Mouse (Mus musculus): ENCODE results near the gene Hcls1.

Hcls1 gene

DNA sequence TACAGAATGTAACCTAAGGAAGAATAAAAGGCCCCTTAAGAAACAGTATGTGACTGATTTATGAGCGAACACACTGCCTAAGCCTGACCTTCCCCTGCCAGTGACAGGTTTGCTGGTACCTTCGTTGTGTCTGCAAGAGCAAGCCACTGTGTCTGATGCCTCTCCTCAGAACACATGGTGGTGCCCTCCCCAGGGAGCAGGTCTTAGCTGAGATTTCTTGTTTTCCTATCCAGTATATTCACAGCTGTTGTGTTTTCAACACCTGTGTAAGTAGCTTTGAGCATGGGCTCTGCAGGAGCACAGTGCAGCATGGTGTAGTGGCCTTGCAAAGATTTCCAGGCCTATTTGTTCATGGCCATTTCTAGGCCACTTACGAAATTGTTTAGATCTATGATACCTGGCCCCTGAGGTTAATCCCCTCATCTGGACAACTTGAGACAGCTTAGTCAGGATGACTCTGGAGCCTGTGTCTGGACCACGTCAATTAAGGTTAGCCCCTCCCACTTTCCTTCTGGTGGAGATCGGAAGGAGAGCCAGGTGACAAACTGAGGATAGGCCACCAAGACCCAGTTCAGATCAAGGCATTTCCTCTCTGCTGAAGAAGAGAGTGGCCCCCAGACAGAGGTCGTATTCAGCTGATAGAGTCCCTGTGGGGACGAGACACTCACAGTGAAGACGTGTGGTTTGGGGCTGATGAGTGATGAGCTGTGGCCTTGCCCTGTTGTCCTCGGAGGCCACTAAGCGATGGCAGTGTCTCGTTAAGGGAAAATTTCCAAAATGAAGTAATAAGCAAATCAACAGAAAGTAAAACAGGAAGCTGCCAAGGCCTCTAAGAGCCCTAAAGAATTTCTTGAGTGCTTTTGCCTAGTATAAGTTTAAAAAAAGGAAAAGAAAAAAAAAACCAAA lies 4.3 kb upstream of the Hcls1 start:
- DNase-seq (ENCODE audit: low spot score): no peak

DNA sequence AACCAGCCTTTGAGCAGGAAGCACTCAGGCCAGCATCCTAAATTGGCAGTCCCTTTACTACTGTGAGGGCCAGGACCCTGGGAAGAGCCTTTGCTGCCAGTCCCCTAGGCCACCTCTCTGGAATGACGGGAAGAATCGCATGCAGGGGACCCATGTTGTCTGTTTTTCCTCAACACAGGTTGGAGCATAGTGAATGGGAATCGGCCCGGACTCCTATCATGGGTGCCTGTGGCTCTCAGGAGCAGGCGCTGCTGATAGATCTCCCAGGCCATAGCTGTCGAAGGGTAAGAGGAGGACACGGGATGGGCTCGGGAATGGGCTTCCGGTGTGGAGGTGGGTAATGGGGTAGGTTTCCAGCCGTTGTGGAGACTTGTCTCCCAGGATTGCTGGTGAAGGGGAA lies 3.4 kb upstream of the Hcls1 start:
- no peak for DNase-seq (ENCODE audit: low spot score)

DNA sequence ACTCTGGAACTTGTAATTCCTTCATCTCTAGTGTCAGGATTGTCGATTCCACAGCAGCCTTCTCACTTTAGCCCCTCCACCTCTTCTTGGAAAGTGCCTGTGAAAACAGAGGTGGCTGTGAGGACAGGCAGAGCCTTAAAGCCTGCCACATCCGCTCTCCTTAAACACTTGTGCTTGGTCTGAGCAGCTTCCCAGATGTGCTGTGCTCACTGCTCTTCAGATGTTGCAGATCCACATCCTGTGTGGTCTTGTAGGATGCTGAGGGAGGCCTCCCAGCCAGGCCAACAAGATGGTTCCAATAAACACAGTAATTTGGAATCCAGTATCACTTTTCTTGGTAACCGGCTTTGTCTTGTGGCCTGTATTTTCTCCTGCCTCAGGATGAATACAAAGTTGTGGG lies 2.8 kb upstream of the Hcls1 start:
- no peak for DNase-seq (ENCODE audit: low spot score)

DNA sequence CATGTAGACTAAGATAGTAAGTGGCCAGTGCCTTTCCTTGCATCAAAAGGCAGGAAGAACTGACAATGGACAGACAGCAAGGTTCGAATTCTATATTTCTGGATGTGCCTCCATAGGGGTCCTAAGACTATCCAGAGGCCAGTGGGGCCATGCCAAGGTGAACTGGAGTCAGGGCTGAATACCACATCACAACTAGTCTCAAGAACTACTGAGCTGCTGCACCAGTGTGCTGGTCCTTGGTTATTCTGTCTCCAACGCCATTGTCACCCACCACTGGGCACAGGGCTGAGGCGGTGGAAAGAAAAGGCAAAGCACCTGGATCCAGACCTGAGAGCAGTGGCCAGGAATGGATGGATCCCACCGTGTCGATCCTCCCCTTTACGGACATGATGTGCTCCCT lies 2.2 kb upstream of the Hcls1 start:
- no peak for DNase-seq (ENCODE audit: low spot score)

DNA sequence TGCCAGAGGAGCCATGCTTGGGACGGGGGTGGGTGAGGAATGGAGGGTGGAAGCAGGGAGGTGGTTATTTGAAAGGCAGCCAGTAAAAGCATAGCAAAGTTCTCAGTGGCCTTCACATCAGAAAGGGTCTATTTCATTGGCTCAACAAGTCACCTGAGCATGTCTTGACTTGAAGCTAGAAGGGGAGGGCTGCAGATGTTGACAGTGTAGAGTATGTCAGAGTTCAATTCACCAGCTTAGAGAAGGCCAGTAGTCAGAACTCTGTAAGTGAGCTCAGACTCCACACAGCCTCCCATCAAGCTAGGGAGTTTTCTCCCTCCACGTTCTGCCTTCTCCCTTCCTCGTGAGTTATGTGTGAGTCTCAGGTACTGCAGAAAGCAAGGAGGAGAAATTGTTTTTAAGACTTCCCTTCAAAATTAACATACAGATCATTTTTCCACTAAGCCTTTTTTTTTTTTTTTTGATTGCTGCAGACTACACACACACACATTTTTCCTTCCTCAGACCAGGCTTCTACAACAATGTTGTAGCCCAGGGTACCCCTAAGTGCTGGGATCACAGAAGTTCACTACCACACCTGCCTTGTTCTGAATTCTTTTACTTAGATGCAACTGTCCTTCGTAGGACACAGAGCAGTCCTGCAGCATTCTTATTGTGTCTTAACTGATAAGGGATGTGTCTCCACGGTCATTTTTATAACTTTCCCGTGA lies 497 bp upstream of the Hcls1 start:
- no peak for DNase-seq (ENCODE audit: low spot score)

DNA sequence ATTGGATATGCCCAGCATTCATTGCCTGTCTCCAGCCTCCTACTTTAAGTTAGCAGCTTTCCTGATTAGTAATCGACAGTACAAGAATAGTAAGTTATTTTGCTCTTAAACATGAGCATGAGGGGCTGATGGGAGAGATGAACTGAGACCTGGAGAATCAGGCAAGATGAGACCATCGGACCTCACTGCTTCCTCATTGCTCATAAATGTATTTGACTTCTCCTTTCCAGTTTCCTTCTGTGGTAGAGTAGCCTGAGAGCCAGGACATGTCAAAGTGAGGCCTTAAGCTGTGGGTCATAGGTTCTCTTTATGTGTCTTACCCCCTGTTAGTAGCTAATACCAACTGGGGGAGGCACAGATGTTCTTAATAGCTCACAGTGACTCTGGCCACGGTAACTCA lies 1.0 kb downstream of the Hcls1 start:
- DNase-seq (ENCODE audit: low spot score): no peak

DNA sequence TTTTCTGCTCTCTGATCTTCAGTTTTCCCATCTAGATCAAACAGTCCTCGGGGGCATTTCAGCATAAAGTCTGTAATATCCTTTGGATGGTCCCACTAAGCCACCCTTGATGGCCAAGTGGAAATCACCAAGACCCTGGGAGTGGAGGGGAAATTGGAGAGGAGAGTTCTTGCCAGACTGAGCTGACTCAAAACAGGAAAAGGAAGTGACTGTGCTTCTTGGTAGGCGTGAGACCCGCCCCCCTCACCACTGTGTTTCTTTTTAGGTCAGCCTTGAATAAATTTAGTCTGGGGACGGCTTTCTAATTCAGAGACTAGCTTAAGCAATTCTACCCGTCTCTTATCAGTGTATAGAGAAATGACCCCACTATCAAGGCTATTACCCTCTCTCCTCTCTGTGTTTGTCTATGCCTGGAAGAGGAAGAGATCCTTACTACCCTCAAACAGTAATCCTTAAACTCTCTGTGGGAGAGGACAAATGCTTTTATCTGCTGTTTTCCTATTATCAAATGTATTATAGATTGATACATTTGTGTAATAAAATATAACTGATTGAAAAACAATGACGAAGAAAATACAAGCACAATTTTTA lies 6.4 kb downstream of the Hcls1 start:
- no peak for DNase-seq (ENCODE audit: low spot score)

DNA sequence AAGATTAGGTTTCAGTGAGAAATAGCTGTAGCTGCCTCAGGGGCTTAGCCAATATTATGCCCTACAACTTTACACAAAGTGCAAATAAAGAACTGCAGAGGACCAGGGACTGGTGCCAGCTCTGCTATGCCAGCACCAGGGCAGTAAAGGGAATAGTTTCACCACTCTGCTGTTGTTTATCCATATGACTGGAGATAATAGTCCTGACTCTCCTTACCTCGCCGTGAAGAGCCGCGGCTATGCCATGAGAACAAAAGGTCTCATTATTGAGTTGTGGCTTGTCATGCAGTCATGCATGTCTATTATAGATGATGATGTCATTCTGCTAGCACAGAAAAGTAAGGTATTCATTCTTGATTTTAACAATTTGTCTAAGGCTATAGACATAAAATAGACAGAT lies 7.1 kb downstream of the Hcls1 start:
- peak; percentile 45 for DNase-seq (ENCODE audit: low spot score)

DNA sequence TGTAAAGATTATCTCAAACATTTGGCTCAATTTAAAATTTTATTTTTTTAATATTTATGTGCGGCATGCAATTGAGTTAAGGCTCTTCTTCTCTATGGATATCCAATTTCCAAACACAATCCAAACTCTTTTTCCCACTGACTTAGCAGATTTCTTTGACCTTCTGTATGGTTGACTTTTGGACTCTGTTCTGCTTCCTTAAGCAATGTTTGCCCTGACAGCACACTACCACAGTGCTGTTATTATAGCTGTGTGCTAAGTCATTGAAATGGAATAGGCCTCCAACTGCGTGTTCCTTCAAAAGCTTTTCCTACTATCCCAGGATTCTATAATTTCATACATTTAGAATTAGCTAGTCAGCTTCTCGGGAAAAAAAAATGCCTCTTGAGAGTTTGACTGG lies 8.8 kb downstream of the Hcls1 start:
- DNase-seq (ENCODE audit: low spot score): no peak

DNA sequence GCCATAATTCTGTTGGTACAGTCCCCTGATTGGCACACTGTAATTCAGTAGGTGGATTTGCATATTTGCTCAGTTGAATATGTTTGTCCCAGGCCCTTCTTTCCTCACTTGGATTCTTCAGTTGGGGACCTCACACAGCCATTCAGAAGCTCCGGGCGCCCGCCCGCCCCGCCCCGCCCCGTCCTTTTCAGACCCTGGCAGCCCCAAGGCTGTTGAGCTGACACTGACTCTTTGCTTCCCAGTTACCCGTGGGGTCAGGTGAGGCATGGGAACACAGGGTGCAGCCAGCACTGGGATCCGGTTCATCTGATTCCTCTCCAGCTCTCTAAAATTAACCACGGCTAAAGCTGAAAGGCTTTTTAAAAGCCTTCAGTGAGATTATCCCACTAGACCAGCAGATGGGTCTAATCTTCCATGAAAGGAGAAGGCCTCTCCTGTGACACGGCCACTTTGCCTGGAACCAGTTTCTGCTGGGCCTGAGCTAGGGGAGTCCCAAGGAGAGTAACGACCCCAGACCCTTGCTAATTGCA lies 10.2 kb downstream of the Hcls1 start:
- DNase-seq (ENCODE audit: low spot score): peak; percentile 26

DNA sequence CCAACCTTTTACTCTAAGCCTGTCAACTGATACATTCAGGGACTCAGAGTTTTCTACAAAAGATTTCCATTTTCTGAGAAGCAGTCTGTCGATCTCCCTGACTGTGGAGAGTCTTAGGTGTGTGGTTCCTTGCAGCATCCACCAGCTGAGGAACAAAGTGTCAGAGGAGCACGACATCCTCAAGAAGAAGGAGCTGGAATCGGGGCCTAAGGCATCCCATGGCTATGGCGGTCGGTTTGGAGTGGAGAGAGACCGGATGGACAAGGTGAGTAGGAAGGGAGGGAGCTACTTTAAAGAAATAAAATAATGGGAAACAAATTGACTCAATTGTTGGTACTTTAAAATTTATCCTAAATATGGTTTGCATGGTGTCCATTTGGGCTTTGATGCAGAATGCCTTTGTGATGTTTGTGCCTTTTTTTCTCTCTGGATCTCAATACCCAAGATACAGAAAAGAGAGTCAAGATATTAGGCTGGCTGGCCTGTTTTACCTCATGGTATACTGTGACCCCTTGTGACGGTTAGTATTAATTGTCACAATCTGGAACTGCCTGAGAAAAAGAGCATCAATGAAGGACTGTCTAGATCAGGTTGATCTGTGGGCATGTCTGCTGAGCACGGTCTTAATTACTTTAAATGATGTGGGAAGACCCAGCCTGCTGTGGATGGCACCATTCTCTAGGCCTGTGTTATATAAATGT lies 11.8 kb downstream of the Hcls1 start:
- no peak for DNase-seq (ENCODE audit: low spot score)

DNA sequence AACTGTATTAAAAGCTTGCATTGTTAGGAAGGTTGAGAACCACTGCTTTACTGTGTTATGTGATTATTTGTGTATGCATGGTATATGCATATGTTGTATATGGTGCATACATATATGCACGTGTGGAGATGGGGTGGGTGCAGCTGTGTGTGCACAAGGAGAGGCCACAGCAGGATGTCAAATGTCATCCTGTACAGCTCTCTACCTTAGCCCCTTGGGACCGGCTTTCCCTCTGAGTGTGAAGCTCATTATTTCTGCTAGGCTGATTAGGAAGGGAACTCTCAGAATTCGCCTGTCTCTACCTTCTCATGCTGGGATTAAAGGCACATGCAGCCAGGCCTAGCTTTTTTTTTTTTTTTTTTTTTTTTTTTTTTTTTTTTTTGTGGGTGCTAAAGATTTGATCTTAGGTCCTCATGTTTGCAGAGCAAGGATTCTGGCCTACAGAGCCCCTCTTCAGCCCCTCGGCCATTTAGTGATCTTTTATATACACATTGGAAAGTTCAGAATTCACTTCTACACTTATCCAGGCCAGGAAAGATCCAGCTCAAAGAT lies 12.9 kb downstream of the Hcls1 start:
- DNase-seq (ENCODE audit: low spot score): peak; percentile 52

DNA sequence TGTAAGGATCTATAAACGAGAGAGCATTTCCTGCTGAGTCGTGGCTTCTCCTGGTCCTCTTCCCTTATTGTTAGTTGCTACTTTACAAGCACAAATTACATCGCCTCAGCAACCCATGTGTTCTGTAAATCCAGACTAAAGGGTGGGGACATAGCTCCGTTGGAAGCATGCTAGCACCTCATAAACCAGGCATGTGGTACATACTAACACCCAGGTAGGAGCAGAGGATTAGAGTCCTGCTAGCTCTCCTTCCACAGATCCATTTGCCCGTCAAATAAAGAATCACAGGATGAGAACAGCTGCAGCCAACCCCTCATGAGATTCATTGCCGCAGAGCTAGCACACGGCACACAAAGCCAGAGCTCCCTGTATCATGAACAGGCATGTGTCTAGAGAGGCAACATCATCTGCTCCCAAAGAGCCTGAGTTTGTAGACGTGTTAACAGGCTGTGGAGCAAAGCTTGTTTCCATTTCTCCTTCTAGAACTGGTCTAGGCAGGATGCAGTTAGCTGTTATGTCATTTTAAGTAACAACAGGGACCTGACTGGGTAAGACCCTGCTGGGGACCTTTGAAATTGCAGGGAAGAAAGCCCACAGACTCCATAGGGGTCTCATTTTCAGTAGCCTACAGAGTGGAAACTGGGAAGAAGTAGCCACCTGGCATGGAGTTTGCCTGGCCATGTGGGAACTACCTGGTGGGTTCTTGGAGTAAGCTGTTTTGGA lies 15.0 kb downstream of the Hcls1 start:
- DNase-seq (ENCODE audit: low spot score): peak; percentile 26

DNA sequence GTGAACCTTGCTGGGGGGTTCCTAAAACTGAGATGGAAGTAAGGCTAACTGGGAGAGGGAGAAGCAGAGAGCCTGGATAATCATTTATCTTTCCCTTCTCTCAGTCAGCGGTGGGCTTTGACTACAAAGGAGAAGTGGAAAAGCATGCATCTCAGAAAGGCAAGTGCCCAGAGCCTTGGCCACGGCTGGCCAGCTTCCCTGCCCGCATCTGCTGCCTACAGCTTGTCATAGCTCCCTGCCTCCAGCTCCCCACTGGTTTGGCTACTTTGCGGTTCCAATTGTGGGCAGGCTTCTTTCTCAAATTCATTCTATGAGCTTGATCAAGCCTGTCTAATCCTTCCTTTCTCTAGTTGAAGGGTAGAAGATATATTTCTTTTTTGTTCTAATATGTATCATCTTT lies 16.2 kb downstream of the Hcls1 start:
- no peak for DNase-seq (ENCODE audit: low spot score)

DNA sequence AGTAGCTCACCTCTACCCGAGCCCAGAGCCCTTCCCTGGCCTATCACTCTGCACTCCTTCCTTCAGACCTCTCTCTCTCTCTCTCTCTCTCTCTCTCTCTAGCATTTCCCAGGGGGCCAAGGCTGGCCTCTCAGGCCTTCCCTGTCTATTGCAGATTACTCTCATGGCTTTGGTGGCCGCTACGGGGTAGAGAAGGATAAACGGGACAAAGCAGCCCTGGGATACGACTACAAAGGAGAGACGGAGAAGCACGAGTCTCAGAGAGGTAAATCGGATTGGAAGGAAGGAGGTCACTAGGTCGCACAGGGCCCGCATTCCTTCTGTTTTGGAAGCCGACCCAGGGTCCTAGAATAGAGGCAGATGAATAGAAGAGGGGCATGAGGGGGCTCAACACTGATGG lies 20.3 kb downstream of the Hcls1 start:
- peak; percentile 10 for DNase-seq (ENCODE audit: low spot score)

DNA sequence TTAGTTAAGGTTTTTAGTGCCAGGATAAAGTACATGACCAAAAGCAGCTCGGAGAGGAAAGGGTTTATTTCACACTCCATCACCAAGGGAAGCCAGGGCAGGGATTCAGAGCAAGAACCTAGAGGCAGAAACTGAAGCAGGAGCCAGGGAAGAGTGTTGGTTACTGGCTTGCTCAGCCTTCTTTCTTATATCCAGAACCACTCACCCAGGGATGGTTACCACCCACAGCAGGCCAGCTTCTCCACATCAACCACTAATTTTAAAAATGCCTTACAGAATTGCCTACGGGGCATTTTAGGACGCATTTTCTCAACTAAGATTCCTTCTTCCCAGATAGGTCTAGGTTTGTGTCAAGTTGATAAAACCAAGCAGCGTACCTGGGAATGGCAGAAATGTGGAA lies 28.6 kb downstream of the Hcls1 start:
- DNase-seq (ENCODE audit: low spot score): no peak

DNA sequence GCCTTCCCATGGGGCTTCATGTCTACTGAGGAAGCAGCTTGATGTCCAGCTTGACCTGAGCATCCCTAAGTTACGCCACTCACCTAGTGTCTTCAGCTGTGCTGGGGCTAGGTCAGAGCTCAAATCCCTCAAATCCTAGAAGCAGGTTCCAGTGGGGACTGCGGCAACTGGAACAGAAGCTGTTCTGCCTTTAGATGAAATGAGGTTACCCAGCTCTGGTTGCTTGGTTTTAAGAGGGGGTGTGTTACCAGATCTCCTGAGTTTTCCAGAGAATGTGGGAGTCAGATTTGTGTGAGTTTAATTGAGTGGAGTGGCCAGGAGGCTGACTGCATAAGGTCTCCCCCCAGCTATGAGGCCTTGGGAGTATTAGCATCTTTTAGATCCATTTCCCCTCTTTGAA lies 44.3 kb downstream of the Hcls1 start:
- DNase-seq (ENCODE audit: low spot score): no peak

DNA sequence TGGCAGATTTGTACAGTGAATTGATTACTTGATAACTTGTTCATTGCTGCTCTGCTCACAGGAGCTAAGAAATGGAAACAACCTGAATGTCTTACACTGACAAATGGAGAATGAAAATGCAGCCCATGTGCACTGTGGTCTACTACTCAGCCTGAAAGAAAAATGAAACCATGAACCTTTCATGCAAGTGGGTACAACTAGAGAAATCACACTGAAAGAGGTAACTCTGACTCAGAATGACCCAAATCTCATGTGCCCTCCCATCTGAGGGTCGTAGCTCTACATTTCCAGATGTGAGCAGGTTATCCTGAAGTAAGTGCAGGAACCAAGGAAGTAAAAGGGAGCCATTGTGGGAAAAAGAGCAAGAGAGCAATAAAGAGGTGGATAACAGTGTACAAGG lies 49.0 kb downstream of the Hcls1 start:
- DNase-seq (ENCODE audit: low spot score): no peak

DNA sequence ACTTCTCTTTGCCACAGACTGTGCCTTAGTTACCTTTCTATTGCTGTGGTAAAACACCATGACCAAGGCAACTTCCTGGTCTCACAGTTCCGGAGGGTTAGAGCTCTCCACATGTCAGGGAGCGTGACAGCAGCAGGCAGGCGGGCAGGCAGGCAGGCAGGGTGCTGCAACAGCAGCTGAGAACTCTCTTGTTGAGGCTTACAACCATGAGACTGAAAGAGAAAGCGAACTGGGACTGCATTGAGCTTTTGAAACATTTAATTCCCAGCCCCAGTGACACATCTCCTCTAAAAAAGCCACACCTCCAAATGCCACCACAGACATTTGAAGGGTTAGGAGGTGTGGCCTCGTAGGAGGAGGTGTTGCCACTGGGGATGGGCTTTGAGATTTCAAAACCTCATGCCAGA lies 50.9 kb downstream of the Hcls1 start:
- DNase-seq (ENCODE audit: low spot score): no peak

DNA sequence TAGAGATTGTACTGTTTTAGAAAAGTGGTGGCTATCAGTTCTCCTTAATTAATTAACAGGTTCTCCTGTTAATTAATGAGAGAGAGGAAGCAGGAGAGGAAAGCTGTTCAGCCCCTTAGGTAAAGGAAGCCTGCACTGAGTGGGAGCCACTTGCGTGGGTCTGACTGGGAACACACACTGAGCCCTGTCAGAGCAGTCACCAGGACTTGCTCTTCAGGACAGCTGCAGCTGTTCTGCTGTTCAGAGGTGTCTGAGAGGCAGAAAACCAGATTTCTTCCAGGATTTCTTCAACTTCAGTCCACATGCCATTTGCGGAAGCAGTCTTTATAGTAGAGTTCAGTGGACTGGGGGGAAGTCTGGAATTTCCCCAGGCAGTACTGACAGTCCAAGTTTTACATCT lies 52.6 kb downstream of the Hcls1 start:
- DNase-seq (ENCODE audit: low spot score): no peak

DNA sequence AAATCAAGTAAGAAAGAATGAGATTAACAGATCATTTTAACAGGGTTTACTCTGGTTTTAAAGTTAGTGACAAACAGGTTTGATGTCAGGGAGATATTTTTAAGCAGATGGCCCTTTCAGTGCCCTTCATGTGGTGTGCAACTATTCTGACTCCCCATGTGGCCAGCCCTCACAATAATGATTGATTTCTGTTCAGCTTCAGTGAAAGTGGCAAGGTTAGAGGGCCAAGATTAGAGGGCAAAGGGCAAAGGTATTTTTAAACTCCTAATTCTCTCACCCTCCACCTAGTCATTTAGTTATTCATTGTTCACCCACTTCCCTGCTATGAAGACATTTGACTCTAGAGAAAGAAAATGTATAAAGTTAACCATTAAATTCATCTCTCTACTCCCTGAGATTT lies 53.3 kb downstream of the Hcls1 start:
- no peak for DNase-seq (ENCODE audit: low spot score)
